Mouse (Mus musculus): Measurements from ENCODE around the gene Hs6st3.
A peak's percentile ranks its signal among the peaks of the same experiment; 100 is the strongest.
"Not testable (repeated sequence)": the region's sequence is repeated elsewhere in the genome, so short reads cannot be mapped to it uniquely, and the experiment has no call there.

Hs6st3 gene

DNA sequence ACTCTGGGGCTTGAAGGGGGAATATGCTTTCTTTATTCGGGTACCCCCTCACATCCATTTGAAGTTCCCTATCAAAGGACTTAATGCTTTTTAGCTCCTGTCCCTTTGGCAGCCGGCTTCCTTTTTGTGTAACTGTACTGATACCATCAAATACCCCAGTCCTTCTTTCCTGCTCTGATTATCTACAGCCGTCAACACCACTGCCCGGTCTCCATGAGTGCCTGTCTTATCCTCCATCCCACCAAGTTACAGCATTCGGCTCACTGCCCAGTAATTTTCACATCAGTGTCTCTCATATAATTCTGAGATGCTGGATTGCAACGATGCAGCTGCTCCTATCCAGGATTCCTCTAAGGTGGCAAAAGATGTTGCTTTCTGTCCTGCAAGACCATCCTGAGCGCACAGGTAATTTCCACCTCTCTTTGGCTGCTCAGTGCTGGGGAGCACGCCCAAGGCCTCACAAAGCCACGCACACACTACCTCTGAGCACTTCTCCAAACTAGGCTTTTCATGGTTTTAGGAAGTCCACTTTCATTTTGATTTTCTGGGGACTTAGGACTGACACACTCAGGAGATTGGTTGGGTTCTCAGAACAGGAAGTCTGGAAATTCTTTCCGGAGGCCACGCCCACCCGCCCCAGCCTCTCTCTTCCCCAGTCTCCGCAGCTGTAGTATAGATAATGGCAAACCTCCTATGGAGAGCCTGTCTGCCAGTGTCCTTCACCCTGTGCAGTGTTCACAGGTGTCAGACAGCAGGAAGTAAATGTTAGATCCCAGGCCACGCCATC, 122.2 kb downstream of the Hs6st3 start:
- Histone ChIP-seq H3K4me3 (replicated peaks; ENCODE audit: low read length) (0 out of 2 replicates have a peak overlapping the region, but pooled peaks have one; percentile 26), H3K9me3 (ENCODE audit: low read length) (no peaks in the 10 kb centered on the region), H3K36me3 (ENCODE audit: insufficient read depth, low read length) (no peaks in the 10 kb centered on the region), H3K4me1 (replicated peaks; ENCODE audit: low read depth, low read length) (peaks cover 11% of the 10 kb centered on the region), H3K27me3 (ENCODE audit: insufficient read depth, low read length) (no peaks in the 10 kb centered on the region)
- TF ChIP-seq POU5F1 (IDR thresholded peaks at IDR 0.05; ENCODE audit: borderline replicate concordance, low read length), result no peak
- no peak for TF ChIP-seq CTCF (conservative IDR thresholded peaks at IDR 0.05; ENCODE audit: low read length)
- no peak for TF ChIP-seq NANOG (IDR thresholded peaks at IDR 0.05; ENCODE audit: borderline replicate concordance, low read length)

- H3K4me3 ChIP-seq (replicated peaks; ENCODE audit: low read length), result no peak overlapping the region
- H3K4me1 ChIP-seq (replicated peaks; ENCODE audit: low read depth, low read length), result no peaks in the 10 kb centered on the region
- H3K36me3 ChIP-seq (ENCODE audit: insufficient read depth, low read length), result no peaks in the 10 kb centered on the region
- H3K27me3 ChIP-seq (ENCODE audit: insufficient read depth, low read length), result no peaks in the 10 kb centered on the region
- no peaks in the 10 kb centered on the region for H3K9me3 ChIP-seq (ENCODE audit: low read length)
- TF ChIP-seq CTCF (conservative IDR thresholded peaks at IDR 0.05; ENCODE audit: low read length), result no peak
- no peak for TF ChIP-seq NANOG (IDR thresholded peaks at IDR 0.05; ENCODE audit: borderline replicate concordance, low read length)
- no peak for TF ChIP-seq POU5F1 (IDR thresholded peaks at IDR 0.05; ENCODE audit: borderline replicate concordance, low read length)
Observed at GRCm38 (mm10) chr14:119266334-119266733, 128.2 kb downstream of the Hs6st3 start.

GRCm38 (mm10) chr14:119273088-119273487, 134.9 kb downstream of the Hs6st3 start:
- H3K9me3 ChIP-seq (ENCODE audit: low read length), result no peaks in the 10 kb centered on the region

GRCm38 (mm10) chr14:119278156-119278555, 140.0 kb downstream of the Hs6st3 start:
- not testable (repeated sequence) for H3K36me3 ChIP-seq (ENCODE audit: insufficient read depth, low read length); H3K9me3 ChIP-seq (ENCODE audit: low read length); H3K27me3 ChIP-seq (ENCODE audit: insufficient read depth, low read length); H3K4me1 ChIP-seq (replicated peaks; ENCODE audit: low read depth, low read length); H3K4me3 ChIP-seq (replicated peaks; ENCODE audit: low read length)

More at GRCm38 (mm10) chr14:119273088-119273487, 134.9 kb downstream of the Hs6st3 start:
- TF ChIP-seq POU5F1 (IDR thresholded peaks at IDR 0.05; ENCODE audit: borderline replicate concordance, low read length) (no peak), CTCF (conservative IDR thresholded peaks at IDR 0.05; ENCODE audit: low read length) (no peak), NANOG (IDR thresholded peaks at IDR 0.05; ENCODE audit: borderline replicate concordance, low read length) (no peak)
- Histone ChIP-seq H3K36me3 (ENCODE audit: insufficient read depth, low read length) (no peaks in the 10 kb centered on the region), H3K4me1 (replicated peaks; ENCODE audit: low read depth, low read length) (peaks cover 7% of the 10 kb centered on the region), H3K4me3 (replicated peaks; ENCODE audit: low read length) (no peak overlapping the region), H3K27me3 (ENCODE audit: insufficient read depth, low read length) (no peaks in the 10 kb centered on the region)

GRCm38 (mm10) chr14:119283951-119284350, 145.8 kb downstream of the Hs6st3 start:
- no peak for TF ChIP-seq POU5F1 (IDR thresholded peaks at IDR 0.05; ENCODE audit: borderline replicate concordance, low read length)
- peak; percentile 69 for TF ChIP-seq CTCF (conservative IDR thresholded peaks at IDR 0.05; ENCODE audit: low read length)
- TF ChIP-seq NANOG (IDR thresholded peaks at IDR 0.05; ENCODE audit: borderline replicate concordance, low read length), result no peak
- Histone ChIP-seq H3K4me3 (replicated peaks; ENCODE audit: low read length) (no peak overlapping the region), H3K9me3 (ENCODE audit: low read length) (no peaks in the 10 kb centered on the region), H3K27me3 (ENCODE audit: insufficient read depth, low read length) (no peaks in the 10 kb centered on the region), H3K4me1 (replicated peaks; ENCODE audit: low read depth, low read length) (no peaks in the 10 kb centered on the region), H3K36me3 (ENCODE audit: insufficient read depth, low read length) (no peaks in the 10 kb centered on the region)

GRCm38 (mm10) chr14:119289668-119290067, 151.5 kb downstream of the Hs6st3 start:
- TF ChIP-seq POU5F1 (IDR thresholded peaks at IDR 0.05; ENCODE audit: borderline replicate concordance, low read length), result no peak
- no peak for TF ChIP-seq CTCF (conservative IDR thresholded peaks at IDR 0.05; ENCODE audit: low read length)
- TF ChIP-seq NANOG (IDR thresholded peaks at IDR 0.05; ENCODE audit: borderline replicate concordance, low read length), result no peak
- no peaks in the 10 kb centered on the region for H3K9me3 ChIP-seq (ENCODE audit: low read length)

DNA sequence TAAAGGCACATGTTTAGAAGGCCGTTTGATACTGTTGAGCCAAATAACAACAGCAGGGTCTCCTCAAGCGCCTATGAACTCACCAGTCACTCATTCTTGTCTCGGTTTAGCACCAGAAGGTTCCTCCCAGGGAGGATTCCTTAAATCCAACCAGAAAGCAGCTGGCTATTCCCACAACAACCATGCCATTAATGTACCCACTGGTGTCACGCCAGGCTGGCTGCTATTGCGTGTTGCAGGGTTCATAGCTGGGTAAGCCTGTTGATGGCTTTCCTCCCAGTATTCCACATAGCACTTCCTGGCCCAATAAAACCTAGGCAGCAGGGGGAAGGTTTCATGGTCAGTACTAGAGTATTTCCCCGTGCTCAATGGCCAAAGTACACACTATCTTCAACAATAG, 155.9 kb downstream of the Hs6st3 start:
- no peak overlapping the region for H3K4me3 ChIP-seq (replicated peaks; ENCODE audit: low read length)
- no peak for TF ChIP-seq POU5F1 (IDR thresholded peaks at IDR 0.05; ENCODE audit: borderline replicate concordance, low read length)
- no peak for TF ChIP-seq CTCF (conservative IDR thresholded peaks at IDR 0.05; ENCODE audit: low read length)
- H3K36me3 ChIP-seq (ENCODE audit: insufficient read depth, low read length), result no peaks in the 10 kb centered on the region
- no peaks in the 10 kb centered on the region for H3K9me3 ChIP-seq (ENCODE audit: low read length)
- no peaks in the 10 kb centered on the region for H3K4me1 ChIP-seq (replicated peaks; ENCODE audit: low read depth, low read length)
- no peaks in the 10 kb centered on the region for H3K27me3 ChIP-seq (ENCODE audit: insufficient read depth, low read length)

More at GRCm38 (mm10) chr14:119289668-119290067, 151.5 kb downstream of the Hs6st3 start:
- Histone ChIP-seq H3K27me3 (ENCODE audit: insufficient read depth, low read length) (no peaks in the 10 kb centered on the region), H3K36me3 (ENCODE audit: insufficient read depth, low read length) (no peaks in the 10 kb centered on the region), H3K4me3 (replicated peaks; ENCODE audit: low read length) (no peak overlapping the region), H3K4me1 (replicated peaks; ENCODE audit: low read depth, low read length) (no peaks in the 10 kb centered on the region)

- no peak overlapping the region for H3K4me3 ChIP-seq (replicated peaks; ENCODE audit: low read length)
- no peaks in the 10 kb centered on the region for H3K4me1 ChIP-seq (replicated peaks; ENCODE audit: low read depth, low read length)
- TF ChIP-seq NANOG (IDR thresholded peaks at IDR 0.05; ENCODE audit: borderline replicate concordance, low read length) (no peak), POU5F1 (IDR thresholded peaks at IDR 0.05; ENCODE audit: borderline replicate concordance, low read length) (no peak), CTCF (conservative IDR thresholded peaks at IDR 0.05; ENCODE audit: low read length) (no peak)
- H3K9me3 ChIP-seq (ENCODE audit: low read length), result 0 out of 2 replicates have a peak, but pooled peaks cover 4% of the 10 kb centered on the region
- no peaks in the 10 kb centered on the region for H3K27me3 ChIP-seq (ENCODE audit: insufficient read depth, low read length)
- no peaks in the 10 kb centered on the region for H3K36me3 ChIP-seq (ENCODE audit: insufficient read depth, low read length)
Observed at GRCm38 (mm10) chr14:119306461-119306860, 168.3 kb downstream of the Hs6st3 start.

DNA sequence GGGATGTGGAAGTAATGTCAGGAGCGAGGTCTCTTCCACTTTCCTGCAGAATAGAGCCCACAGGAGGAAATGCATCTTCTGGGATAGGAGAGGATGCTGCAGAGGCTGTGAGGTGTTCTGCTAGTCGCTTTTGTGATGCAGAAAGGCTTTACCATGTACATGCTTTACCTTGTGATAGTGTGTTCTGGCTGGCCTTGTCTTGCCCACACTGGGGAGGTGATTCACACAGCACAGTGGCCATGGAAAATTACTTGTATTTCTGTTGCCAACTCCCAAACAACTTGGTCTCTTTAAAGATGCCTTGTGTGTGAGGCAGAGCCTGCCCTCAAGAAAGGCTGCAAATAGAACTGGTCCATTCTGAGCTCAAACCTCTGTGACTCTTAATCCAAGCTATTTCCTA, 180.2 kb downstream of the Hs6st3 start:
- TF ChIP-seq POU5F1 (IDR thresholded peaks at IDR 0.05; ENCODE audit: borderline replicate concordance, low read length) (no peak), CTCF (conservative IDR thresholded peaks at IDR 0.05; ENCODE audit: low read length) (no peak), NANOG (IDR thresholded peaks at IDR 0.05; ENCODE audit: borderline replicate concordance, low read length) (no peak)
- H3K36me3 ChIP-seq (ENCODE audit: insufficient read depth, low read length), result no peaks in the 10 kb centered on the region
- H3K4me3 ChIP-seq (replicated peaks; ENCODE audit: low read length), result no peak overlapping the region
- H3K27me3 ChIP-seq (ENCODE audit: insufficient read depth, low read length), result no peaks in the 10 kb centered on the region
- peaks cover 3% of the 10 kb centered on the region; the same call in 1 of the 2 replicates for H3K9me3 ChIP-seq (ENCODE audit: low read length)
- H3K4me1 ChIP-seq (replicated peaks; ENCODE audit: low read depth, low read length), result no peaks in the 10 kb centered on the region
